Mouse (Mus musculus): ENCODE measurements around the gene Efnb2. TPM values are rescaled to one million over a fixed set of nuclear protein-coding genes. Genes with fewer than 3 reads are reported as not detected.

The Efnb2 gene
- polyA plus RNA-seq, 1 experiment from 2014 or later = 30.8 TPM

DNA sequence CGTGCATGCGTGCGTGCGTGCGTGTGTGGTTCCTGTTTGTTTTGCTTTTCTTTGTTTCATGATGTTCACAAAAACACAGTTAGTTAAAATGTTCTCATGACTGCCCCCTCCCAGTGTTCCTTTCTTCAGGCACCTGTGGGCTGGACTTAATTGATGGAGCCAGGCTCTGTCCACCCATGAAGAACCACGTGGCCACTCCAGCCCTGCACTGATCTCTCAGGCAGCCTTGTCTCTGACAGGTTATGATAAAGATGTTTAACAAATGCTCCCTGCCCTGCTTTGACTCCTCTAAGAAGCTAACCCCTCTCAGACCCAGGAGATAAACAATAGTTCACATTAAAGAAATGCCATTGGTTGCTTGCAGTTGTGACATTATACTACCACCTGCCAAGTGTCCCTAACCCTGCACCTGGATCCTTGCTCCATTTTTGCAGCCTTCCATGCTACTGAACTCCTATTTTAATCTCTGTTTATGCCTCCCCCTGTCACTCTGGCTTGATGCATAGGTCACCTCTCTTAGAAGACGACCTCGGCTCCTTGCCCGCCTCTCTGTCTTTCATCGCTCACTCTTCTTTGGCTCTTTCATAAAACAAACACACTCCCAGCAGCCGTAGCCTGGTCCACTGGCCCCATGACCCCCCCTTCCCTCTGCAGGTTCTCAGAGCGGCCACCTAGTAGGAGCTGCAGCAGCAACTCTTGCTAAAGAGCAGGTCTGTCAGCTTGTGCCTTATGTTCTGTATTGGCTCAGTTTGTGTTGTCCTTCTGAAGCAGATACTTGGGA is 65.0 kb downstream of the Efnb2 start:
- ChIA-PET CTCF (no interaction called here), POLR2A (interaction anchor here (1.1 kb wide), 1 partner anchor 29 kb away, joined by 3 read pairs; no protein-coding TSS in a partner anchor)
- no peaks in the 10 kb centered on the region for H3K27me3 ChIP-seq
- no peak for TF ChIP-seq CTCF (IDR thresholded peaks at IDR 0.05)
- in situ Hi-C loops (cut with MboI; ENCODE audit: low pct_unique_long_range_greater_than_20kb) = no loop called here
- ATAC-seq (no peak), DNase-seq (ENCODE audit: low read depth, low spot score) (no peak)

DNA sequence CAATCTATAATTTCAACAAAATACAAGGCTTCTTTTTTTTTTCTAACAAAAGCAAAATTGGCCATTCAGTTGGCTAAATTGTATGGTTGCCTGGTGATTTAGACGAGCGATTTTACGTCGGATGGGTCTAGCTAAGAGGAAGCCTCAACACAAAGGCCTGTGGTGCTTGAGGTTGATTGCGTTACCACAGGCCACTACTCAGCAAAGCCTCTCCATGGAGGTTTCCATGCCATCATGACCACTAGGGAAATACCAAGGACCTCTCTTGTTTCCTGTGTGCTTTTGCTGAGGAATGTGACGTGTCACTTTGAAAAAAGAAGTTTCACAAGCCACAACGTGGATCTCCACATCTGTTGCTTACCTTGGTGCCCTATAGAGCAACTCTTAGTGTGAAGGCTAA is 67.2 kb downstream of the Efnb2 start:
- no peak for DNase-seq (ENCODE audit: low read depth, low spot score)
- ChIA-PET CTCF (no interaction called here), POLR2A (no interaction called here)
- H3K27me3 ChIP-seq = no peaks in the 10 kb centered on the region
- in situ Hi-C loops (cut with MboI; ENCODE audit: low pct_unique_long_range_greater_than_20kb) = no loop called here
- ATAC-seq = no peak
- no peak for TF ChIP-seq CTCF (IDR thresholded peaks at IDR 0.05)

DNA sequence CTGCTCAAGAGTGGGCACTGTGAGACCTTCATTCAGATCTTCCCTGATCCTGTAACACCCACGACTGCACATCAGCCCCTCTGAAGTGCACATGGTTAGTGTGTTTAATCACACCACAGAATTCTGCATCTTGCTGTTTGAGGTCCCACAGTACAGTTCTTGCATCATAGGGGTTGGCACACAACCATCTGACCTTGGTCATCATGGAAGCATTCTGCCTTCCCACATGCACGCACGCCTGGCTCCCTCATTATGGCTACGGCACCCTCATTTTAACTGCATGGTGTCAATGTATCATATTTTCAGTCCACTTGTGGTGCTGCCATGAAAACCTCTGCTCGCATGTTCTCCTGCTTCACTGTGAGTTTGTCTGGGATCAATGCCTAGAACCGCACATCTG is 67.7 kb downstream of the Efnb2 start:
- CTCF ChIA-PET = no interaction called here
- no peaks in the 10 kb centered on the region for H3K27me3 ChIP-seq
- DNase-seq (ENCODE audit: low read depth, low spot score) = no peak
- in situ Hi-C loops (cut with MboI; ENCODE audit: low pct_unique_long_range_greater_than_20kb) = no loop called here
- POLR2A ChIA-PET = no interaction called here
- no peak for ATAC-seq
- TF ChIP-seq CTCF (IDR thresholded peaks at IDR 0.05) = no peak

DNA sequence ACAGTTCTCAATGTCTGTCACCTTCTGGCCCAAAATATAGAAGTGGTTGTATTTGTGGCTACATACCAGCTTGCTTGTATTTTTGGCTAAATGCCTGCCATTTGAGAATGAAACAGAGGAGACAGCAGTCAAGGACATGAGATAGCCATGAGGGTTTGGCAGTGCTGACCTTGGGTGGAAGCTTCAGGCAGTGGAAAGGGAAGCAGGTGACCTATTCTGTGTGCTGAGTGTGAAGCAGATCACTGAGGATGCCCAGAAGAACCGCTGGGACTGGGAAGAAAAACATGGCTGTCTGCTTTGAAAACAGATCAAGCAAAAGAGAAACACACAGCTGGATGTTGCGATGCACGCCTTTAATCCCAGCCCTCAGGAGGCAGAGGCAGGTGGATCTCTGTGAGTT is 68.7 kb downstream of the Efnb2 start:
- no peak for TF ChIP-seq CTCF (IDR thresholded peaks at IDR 0.05)
- H3K27me3 ChIP-seq = no peaks in the 10 kb centered on the region
- CTCF ChIA-PET = interaction anchor here (1.5 kb wide), 1 partner anchor 34 kb away, joined by 4 read pairs; no protein-coding TSS in a partner anchor
- ATAC-seq (no peak), DNase-seq (ENCODE audit: low read depth, low spot score) (no peak)
- in situ Hi-C loops (cut with MboI; ENCODE audit: low pct_unique_long_range_greater_than_20kb) = no loop called here
- POLR2A ChIA-PET = no interaction called here

DNA sequence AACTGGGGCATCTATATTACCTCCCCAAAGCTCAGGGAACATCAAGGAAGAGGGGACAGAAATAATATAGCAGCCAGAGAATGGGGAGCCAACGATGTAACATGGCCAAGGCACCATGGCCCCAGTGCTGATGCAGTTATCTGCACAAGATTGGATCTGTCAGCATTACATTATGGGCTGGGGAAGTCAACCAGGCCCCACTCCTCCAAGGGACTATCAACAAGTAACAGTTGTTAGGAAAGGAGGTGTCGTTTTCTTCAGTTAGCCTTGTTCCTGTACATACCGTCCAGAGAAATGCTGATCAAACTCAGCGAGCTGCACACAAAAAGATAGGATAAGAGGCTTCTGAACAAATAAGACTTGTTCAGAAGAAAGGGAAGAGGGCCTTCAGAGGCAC is 77.1 kb downstream of the Efnb2 start:
- DNase-seq (ENCODE audit: low read depth, low spot score) = no peak
- no peak for ATAC-seq
- ChIA-PET POLR2A (interaction anchor here (0.5 kb wide), 1 partner anchor 134 kb away, joined by 3 read pairs; no protein-coding TSS in a partner anchor), CTCF (no interaction called here)
- in situ Hi-C loops (cut with MboI; ENCODE audit: low pct_unique_long_range_greater_than_20kb) = no loop called here
- no peaks in the 10 kb centered on the region for H3K27me3 ChIP-seq
- no peak for TF ChIP-seq CTCF (IDR thresholded peaks at IDR 0.05)

DNA sequence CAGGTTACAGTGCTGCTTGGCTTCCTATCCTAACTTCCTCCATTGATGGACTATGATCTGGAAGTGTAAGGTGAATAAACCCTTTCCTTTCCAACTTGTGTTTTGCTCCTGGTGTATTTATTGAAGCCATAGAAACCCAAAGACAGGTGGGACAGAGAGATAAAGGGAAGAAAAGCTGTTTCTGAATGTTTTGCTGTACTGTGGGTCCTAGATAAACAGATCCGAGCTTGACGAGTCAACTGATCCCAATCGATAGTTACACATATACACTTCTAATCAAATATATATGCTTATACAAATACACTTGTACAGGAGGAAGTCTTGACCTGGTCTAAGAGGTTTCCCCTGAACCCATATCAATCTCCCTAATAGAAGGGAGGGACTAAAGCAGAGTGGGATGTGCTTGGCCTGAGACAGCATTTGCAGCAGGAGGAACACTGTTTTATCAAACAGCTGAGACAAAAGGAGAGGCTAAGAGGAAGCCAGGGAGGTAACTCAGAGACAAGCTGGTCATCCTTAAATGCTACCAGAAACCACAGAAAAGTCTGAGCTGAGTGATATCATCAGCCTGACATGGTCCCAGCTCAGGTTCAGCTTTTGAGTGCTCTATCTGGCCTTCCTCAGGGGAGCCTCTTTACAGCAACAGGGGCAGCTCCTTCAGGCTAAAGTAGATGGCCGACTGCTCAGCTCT is 77.6 kb downstream of the Efnb2 start:
- no peak for DNase-seq (ENCODE audit: low read depth, low spot score)
- H3K27me3 ChIP-seq = no peaks in the 10 kb centered on the region
- ATAC-seq = no peak
- ChIA-PET POLR2A (no interaction called here), CTCF (no interaction called here)
- in situ Hi-C loops (cut with MboI; ENCODE audit: low pct_unique_long_range_greater_than_20kb) = no loop called here
- TF ChIP-seq CTCF (IDR thresholded peaks at IDR 0.05) = no peak

DNA sequence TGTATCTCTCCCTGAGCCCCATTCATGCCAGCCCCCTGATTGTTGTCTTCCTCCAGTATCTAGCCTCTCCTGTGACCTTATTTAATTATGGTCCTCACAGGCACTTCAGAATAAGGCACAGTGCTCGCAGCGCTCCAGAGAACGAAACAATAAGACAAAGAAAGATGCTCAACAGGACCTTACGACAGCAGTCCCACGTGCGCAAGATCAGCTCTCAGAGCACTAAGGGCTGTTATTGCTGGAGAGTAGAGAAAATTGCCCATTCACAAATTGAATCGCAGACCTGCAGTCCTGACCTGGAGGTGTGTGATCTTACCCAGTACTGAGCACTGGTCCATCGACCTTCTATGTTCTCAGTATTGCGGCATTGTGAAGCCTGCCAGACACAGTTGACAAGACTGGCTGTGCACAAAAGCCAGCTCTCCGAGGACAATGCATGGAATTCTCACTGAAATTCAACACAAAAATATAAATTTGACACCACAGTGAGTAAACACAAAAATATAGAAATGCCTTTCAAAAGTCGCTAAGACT is 83.2 kb downstream of the Efnb2 start:
- no peaks in the 10 kb centered on the region for H3K27me3 ChIP-seq
- in situ Hi-C loops (cut with MboI; ENCODE audit: low pct_unique_long_range_greater_than_20kb) = no loop called here
- ChIA-PET CTCF (interaction anchor here (0.9 kb wide), 1 partner anchor 9 kb away, joined by 4 read pairs; no protein-coding TSS in a partner anchor), POLR2A (no interaction called here)
- DNase-seq (ENCODE audit: low read depth, low spot score) (no peak), ATAC-seq (no peak)
- no peak for TF ChIP-seq CTCF (IDR thresholded peaks at IDR 0.05)

DNA sequence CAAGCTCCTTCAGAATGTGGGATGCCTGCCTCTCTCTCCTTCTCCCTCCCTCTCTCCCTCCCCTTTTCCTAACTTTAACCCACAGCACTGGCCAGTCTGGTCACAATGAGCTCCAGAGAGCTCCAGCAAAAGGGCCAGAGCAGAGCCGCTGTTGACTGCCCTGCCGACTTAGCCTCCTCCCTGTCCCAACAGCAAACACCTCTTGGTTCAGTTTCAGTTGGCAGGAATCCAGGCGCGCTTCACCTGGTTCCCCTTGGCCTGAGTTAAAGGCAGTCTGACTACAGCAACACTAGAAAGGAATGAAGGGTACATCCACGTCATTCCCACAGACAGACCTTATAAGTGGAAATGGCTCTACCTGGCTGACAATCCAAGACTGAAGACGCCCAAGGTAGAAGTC is 84.2 kb downstream of the Efnb2 start:
- ATAC-seq (no peak), DNase-seq (ENCODE audit: low read depth, low spot score) (no peak)
- TF ChIP-seq CTCF (IDR thresholded peaks at IDR 0.05) = no peak
- ChIA-PET POLR2A (interaction anchor here (0.6 kb wide), 1 partner anchor 406 kb away, joined by 4 read pairs; no protein-coding TSS in a partner anchor), CTCF (interaction anchor here (0.6 kb wide), 1 partner anchor 995 kb away, joined by 3 read pairs; no protein-coding TSS in a partner anchor)
- in situ Hi-C loops (cut with MboI; ENCODE audit: low pct_unique_long_range_greater_than_20kb) = no loop called here
- H3K27me3 ChIP-seq = no peaks in the 10 kb centered on the region

DNA sequence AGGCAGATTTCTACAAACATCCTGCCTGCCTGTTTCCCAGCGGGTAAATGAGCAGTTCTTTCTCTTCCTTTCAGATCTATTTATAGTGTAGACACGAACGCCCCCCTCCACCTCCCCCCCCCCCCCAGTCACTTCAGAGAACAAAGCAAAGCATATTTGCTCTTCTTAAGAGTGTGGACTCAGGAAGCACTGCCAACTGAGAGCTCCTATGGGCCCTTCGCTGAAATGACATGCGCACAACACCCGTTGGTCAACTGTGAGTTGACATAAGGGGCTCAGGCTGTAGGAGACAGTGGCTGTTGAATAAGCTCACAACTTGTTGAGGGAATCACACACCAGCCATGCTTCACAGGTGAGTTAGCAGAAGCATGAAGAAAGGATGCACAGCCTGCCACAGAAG is 84.8 kb downstream of the Efnb2 start:
- no peak for ATAC-seq
- no peaks in the 10 kb centered on the region for H3K27me3 ChIP-seq
- no peak for TF ChIP-seq CTCF (IDR thresholded peaks at IDR 0.05)
- ChIA-PET POLR2A (interaction anchor here (0.6 kb wide), 1 partner anchor 406 kb away, joined by 4 read pairs; no protein-coding TSS in a partner anchor), CTCF (no interaction called here)
- no peak for DNase-seq (ENCODE audit: low read depth, low spot score)
- in situ Hi-C loops (cut with MboI; ENCODE audit: low pct_unique_long_range_greater_than_20kb) = no loop called here

DNA sequence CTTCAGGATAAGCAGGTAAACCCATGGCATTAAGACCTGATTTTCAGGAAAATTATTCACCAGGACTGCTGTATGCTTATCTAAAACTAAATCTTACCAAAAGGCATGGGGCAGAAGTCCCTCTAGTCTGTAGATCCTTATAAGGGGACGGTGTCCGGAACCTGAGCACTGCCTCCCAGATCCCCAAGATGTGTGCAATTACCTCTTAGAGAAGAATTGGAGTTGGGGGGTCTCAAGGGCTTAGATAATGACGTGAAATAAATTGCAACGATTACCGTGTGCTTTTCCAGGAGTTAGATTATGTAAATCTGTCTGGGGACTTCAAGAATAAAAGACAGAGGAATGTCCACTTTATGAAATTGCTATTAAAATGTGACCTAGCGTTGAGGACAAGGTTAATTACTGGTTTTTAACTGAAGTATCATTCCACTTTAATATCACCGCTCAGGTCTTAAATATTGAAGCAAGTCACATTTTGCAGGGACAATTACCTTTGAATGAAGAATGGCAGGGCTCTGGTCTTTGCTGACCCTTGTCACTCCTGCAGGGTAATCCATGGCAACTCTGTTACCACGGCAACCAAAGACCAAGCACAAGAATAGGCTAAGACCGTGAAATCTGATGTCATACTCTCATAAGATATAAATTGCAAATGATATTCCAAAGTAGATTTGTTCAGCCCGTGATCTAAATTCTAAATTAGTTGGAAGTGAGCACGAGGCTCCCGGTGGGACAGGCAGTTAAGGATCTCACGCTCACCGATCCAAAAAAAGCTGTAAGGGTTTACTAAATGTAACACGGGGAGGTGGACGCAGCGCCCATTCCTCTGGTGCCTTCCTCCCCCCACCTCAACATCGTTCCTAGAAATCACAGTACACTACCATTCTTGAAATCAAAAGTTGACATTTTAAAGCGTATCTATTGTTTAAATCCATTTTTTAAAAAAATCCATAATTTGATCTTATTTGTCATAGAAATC is 86.2 kb downstream of the Efnb2 start:
- POLR2A ChIA-PET = no interaction called here
- DNase-seq (ENCODE audit: low read depth, low spot score) (no peak), ATAC-seq (no peak)
- CTCF ChIA-PET = no interaction called here
- no peak for TF ChIP-seq CTCF (IDR thresholded peaks at IDR 0.05)
- H3K27me3 ChIP-seq = no peaks in the 10 kb centered on the region
- in situ Hi-C loops (cut with MboI; ENCODE audit: low pct_unique_long_range_greater_than_20kb) = no loop called here

Measured in Patski (cell line).